ENCODE assay signal across 28 mouse cellular contexts in the genomic region with DNA sequence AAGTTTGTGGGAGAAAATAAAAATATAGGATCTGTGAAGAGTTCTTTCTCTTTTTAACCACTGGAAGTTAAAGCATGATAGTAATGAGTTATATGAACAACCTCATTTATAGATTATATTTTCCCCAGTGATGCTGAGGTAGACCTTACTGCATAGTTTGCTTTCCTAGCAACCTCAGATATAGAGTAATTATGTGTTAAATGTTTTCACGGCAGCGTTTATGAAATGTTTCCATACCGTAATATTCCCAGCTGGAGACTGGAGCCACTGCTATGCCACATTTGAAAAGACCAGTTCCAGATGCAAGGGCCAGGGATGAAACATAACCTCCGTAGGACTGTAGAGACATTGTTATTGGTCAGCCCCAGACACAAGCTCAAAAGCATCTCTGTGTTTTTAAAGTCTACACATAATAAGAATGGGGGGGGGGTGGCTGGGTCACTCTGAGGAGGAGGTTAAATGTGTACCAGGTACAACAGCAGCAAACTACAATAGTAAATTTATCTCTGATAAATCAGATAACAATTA. TPM values are rescaled to one million over a fixed set of nuclear protein-coding genes. Genes with fewer than 3 reads are reported as not detected.
A peak's percentile ranks its signal among the peaks of the same experiment; 100 is the strongest.
DNase-seq lines count a peak whose midpoint lies in the region; ATAC-seq and TF ChIP-seq lines count a peak whose summit lies in the region.
"Had no signal": no experiment of that assay in that cellular context is flagged by ENCODE, and none has a peak within 500 bp of the region (broad histone marks: within the 10 kb centered on the region; RNA-seq: fewer than 3 reads in every experiment).

No protein-coding gene starts in this region.

- WGBS in lung, embryonic 14.5 days, result 52% methylated on average over 4 of the region's 4 CpGs
- WGBS in limb, embryonic 14.5 days, result 27% methylated on average over 4 of the region's 4 CpGs

- H3K4me3 ChIP-seq in left cerebral cortex, adult 2 months, result no peak overlapping the region
- H3K4me3 ChIP-seq in lung, embryonic 14.5 days (ENCODE audit: low read depth, low read length), result no peak overlapping the region
- no peak overlapping the region for H3K4me3 ChIP-seq in limb, embryonic 14.5 days (replicated peaks; ENCODE audit: low read length)
- H3K4me3 ChIP-seq: embryonic facial prominence, embryonic 10.5 days; embryonic facial prominence, embryonic 12.5 days; forebrain, embryonic 13.5 days; forebrain, embryonic 15.5 days had no signal

- H3K27me3 ChIP-seq in lung, embryonic 14.5 days (ENCODE audit: insufficient read depth, low read length), result no peaks in the 10 kb centered on the region
- H3K27me3 ChIP-seq in limb, embryonic 14.5 days (ENCODE audit: control insufficient read depth, insufficient read depth, low read length), result no peaks in the 10 kb centered on the region
- H3K27me3 ChIP-seq: CH12.LX; embryonic facial prominence, embryonic 12.5 days; forebrain, embryonic 13.5 days; forebrain, embryonic 15.5 days had no signal

- H3K27ac ChIP-seq in left cerebral cortex, adult 2 months, result peak overlapping the region; percentile 66
- H3K27ac ChIP-seq in lung, embryonic 14.5 days (ENCODE audit: low read depth), result no peak overlapping the region
- H3K27ac ChIP-seq in limb, embryonic 14.5 days (replicated peaks; ENCODE audit: low read depth, low read length), result 0 out of 2 replicates have a peak overlapping the region, but pooled peaks have one; percentile 35
- H3K27ac ChIP-seq: embryonic facial prominence, embryonic 10.5 days; embryonic facial prominence, embryonic 12.5 days; forebrain, embryonic 13.5 days had no signal

- no peak for TF ChIP-seq POLR2A in limb, embryonic 14.5 days (IDR thresholded peaks at IDR 0.05; ENCODE audit: borderline replicate concordance, extremely low read depth, insufficient read depth, insufficient read length)

- no peak for DNase-seq in left cerebral cortex, adult 2 months (ENCODE audit: extremely low spot score in 1 of 2, low spot score in 2 of 2)
- no peak for DNase-seq in left cerebral cortex, adult 11 months (ENCODE audit: low spot score)
- DNase-seq in lung, embryonic 14.5 days, result peak; percentile 16
- DNase-seq in lung, postnatal 36 days, result no peak
- peak; percentile 71 for DNase-seq in limb, embryonic 14.5 days (ENCODE audit: low spot score)
- DNase-seq in cerebellum, postnatal 14 days, result no peak
- DNase-seq in layer of hippocampus, adult 18-20 months (ENCODE audit: low spot score in 2 of 2), result no peak
- DNase-seq: adrenal gland, adult 8-10 months; adrenal gland, postnatal 14 days; adrenal gland, postnatal 36 days; B cell, adult 2 months; cerebellum, adult 11-12 months; cerebellum, adult 2 months; cerebellum, adult 9-10 months; cerebellum, postnatal 10 days; cerebellum, postnatal 36 days had no signal

- no peak overlapping the region for H3K4me2 ChIP-seq in lung, embryonic 14.5 days
- H3K4me2 ChIP-seq in limb, embryonic 14.5 days (replicated peaks; ENCODE audit: low read depth, low read length, severe bottlenecking), result no peak overlapping the region
- H3K4me2 ChIP-seq: embryonic facial prominence, embryonic 12.5 days; forebrain, embryonic 13.5 days; forebrain, embryonic 15.5 days had no signal

- no peaks in the 10 kb centered on the region for H3K4me1 ChIP-seq in lung, embryonic 14.5 days (ENCODE audit: insufficient read depth)
- peaks cover 7% of the 10 kb centered on the region for H3K4me1 ChIP-seq in limb, embryonic 14.5 days (ENCODE audit: control insufficient read depth, insufficient read depth, low read length)
- H3K4me1 ChIP-seq: embryonic facial prominence, embryonic 10.5 days; embryonic facial prominence, embryonic 12.5 days had no signal

- no peak for ATAC-seq in lung, embryonic 14.5 days (ENCODE audit: insufficient read depth)
- ATAC-seq in limb, embryonic 14.5 days (ENCODE audit: low FRiP score, low read depth), result peak; percentile 65
- ATAC-seq: activated CD4-positive, CD25-positive, alpha-beta regulatory T cell, adult 4 months; CD4-positive, CD25-positive, alpha-beta regulatory T cell, adult 4 months; forebrain, embryonic 13.5 days; forebrain, embryonic 15.5 days; Patski had no signal

- intact Hi-C loops in left cerebral cortex, adult 2 months (cut with DNase I), result loop anchor here (5.0 kb wide), 1 partner anchor 123 kb away; no protein-coding TSS in a partner anchor

- H3K36me3 ChIP-seq in lung, embryonic 14.5 days (ENCODE audit: insufficient read depth), result no peaks in the 10 kb centered on the region
- no peaks in the 10 kb centered on the region for H3K36me3 ChIP-seq in limb, embryonic 14.5 days (ENCODE audit: control insufficient read depth, insufficient read depth, low read length)
- H3K36me3 ChIP-seq: embryonic facial prominence, embryonic 10.5 days; embryonic facial prominence, embryonic 12.5 days; forebrain, embryonic 15.5 days; G1E had no signal

- no peaks in the 10 kb centered on the region for H3K9me3 ChIP-seq in lung, embryonic 14.5 days (ENCODE audit: low read depth, low read length)
- H3K9me3 ChIP-seq in limb, embryonic 14.5 days (ENCODE audit: control insufficient read depth, low read length), result no peaks in the 10 kb centered on the region
- H3K9me3 ChIP-seq: embryonic facial prominence, embryonic 10.5 days; embryonic facial prominence, embryonic 12.5 days; forebrain, embryonic 13.5 days; forebrain, embryonic 15.5 days; G1E had no signal

- H3K9ac ChIP-seq in lung, embryonic 14.5 days, result no peak overlapping the region
- no peak overlapping the region for H3K9ac ChIP-seq in limb, embryonic 14.5 days (ENCODE audit: low read depth, low read length, severe bottlenecking)
- H3K9ac ChIP-seq: embryonic facial prominence, embryonic 12.5 days; forebrain, embryonic 13.5 days; forebrain, embryonic 15.5 days had no signal

- no peak for TF ChIP-seq CTCF in left cerebral cortex, adult 2 months (IDR thresholded peaks at IDR 0.05)
- TF ChIP-seq CTCF in lung, embryonic 14.5 days (IDR thresholded peaks at IDR 0.05; ENCODE audit: low read depth), result no peak

RNA-seq across cellular contexts. Expression of a gene that starts 20.9 kb away (rescaled TPM):
- total RNA-seq in left cerebral cortex, adult 2 months (2021), result under 1 TPM in 1 of 2 experiments, not detected in 1; 0.50 TPM
- polyA plus RNA-seq in lung, embryonic 14.5 days (2014; fragmentation: Nextera tagmentation; extraction: Ambion mirVana), result 0.20 TPM in 1 of 2 replicates, not detected in the other
- polyA plus RNA-seq in limb, embryonic 14.5 days (2012; rRNA removed), result 0.15 TPM in 1 of 2 replicates, not detected in the other
- polyA plus RNA-seq in limb, embryonic 14.5 days (2014; fragmentation: Nextera tagmentation; extraction: Ambion mirVana), result not detected in 2 replicates
- total RNA-seq in layer of hippocampus, adult 18-20 months (2021), result not detected
- total RNA-seq: adrenal gland, adult 18-20 months; adrenal gland, adult 8-10 months; adrenal gland, postnatal 14 days; adrenal gland, postnatal 36 days; common myeloid progenitor, adult 5-6 weeks had no signal
- polyA plus RNA-seq: activated CD4-positive, CD25-positive, alpha-beta regulatory T cell, adult 4 months; CD4-positive, CD25-positive, alpha-beta regulatory T cell, adult 4 months; cerebellum, adult 2 months; embryonic facial prominence, embryonic 10.5 days; forebrain, embryonic 11.5 days; Patski had no signal

Comparison
In these comparisons a context has a peak if more than half of its experiments do, and no peak if none do; other contexts are left out.
1. DNase-seq: peak in lung, embryonic 14.5 days (single experiment) and limb, embryonic 14.5 days (single experiment); none in left cerebral cortex, adult 2 months (0 of 2), left cerebral cortex, adult 11 months (single experiment), lung, postnatal 36 days (single experiment), cerebellum, postnatal 14 days (0 of 2) and layer of hippocampus, adult 18-20 months (0 of 2).